In genomic region chr10:125970500-125970899, GRCm38 (mm10) we compare ENCODE assay signal across 10 mouse cellular contexts. TPM values are rescaled to one million over a fixed set of nuclear protein-coding genes. Genes with fewer than 3 reads are reported as not detected.
DNase-seq lines count a peak whose midpoint lies in the region; ATAC-seq lines count a peak whose summit lies in the region.
"Had no signal": no experiment of that assay in that cellular context is flagged by ENCODE, and none has a peak within 500 bp of the region (broad histone marks: within the 10 kb centered on the region; RNA-seq: fewer than 3 reads in every experiment).

No protein-coding gene starts in this region.

- peak overlapping the region; percentile 100 for H3K9ac ChIP-seq in limb, embryonic 12.5 days (replicated peaks)
- H3K9ac ChIP-seq: liver, embryonic 15.5 days had no signal

- peak overlapping the region; percentile 68 for H3K4me2 ChIP-seq in limb, embryonic 12.5 days
- H3K4me2 ChIP-seq: liver, embryonic 15.5 days had no signal

- H3K4me1 ChIP-seq in limb, embryonic 12.5 days (replicated peaks), result peaks cover 51% of the 10 kb centered on the region
- H3K4me1 ChIP-seq: liver, embryonic 15.5 days had no signal

- peak overlapping the region; percentile 100 for H3K27ac ChIP-seq in limb, embryonic 12.5 days
- H3K27ac ChIP-seq: liver, embryonic 15.5 days had no signal

- peaks cover 23% of the 10 kb centered on the region for H3K36me3 ChIP-seq in limb, embryonic 12.5 days
- H3K36me3 ChIP-seq: liver, embryonic 15.5 days had no signal

- H3K27me3 ChIP-seq in limb, embryonic 12.5 days, result no peaks in the 10 kb centered on the region

- H3K9me3 ChIP-seq in limb, embryonic 12.5 days, result no peaks in the 10 kb centered on the region
- H3K9me3 ChIP-seq: liver, embryonic 15.5 days had no signal

- ATAC-seq in limb, embryonic 12.5 days (ENCODE audit: insufficient number of reproducible peaks, insufficient read depth, low FRiP score, low TSS enrichment, low read depth), result peak; percentile 72

- 12% methylated on average over 4 of the region's 4 CpGs for WGBS in limb, embryonic 12.5 days

- DNase-seq in kidney, adult 9 months, result peak; percentile 38
- no peak for DNase-seq in kidney, adult 11 months
- DNase-seq in embryo, embryonic 10.5 days (ENCODE audit: low spot score), result peak; percentile 79
- peak; percentile 28 for DNase-seq in gastrocnemius, postnatal 25 days
- no peak for DNase-seq in adrenal gland, postnatal 14 days
- DNase-seq in adrenal gland, postnatal 36 days, result no peak
- no peak for DNase-seq in layer of hippocampus, adult 11-12 months (ENCODE audit: low spot score)
- DNase-seq: heart, postnatal 36 days had no signal

- peak overlapping the region; percentile 99 for H3K4me3 ChIP-seq in limb, embryonic 12.5 days (replicated peaks)
- H3K4me3 ChIP-seq: liver, embryonic 15.5 days had no signal

RNA-seq across cellular contexts. Expression of gene Lrig3, which starts 4.5 kb away (rescaled TPM):
- total RNA-seq in gastrocnemius, postnatal 25 days (2021), result 1 to 10 TPM; 3.5 to 5.5 TPM
- 84.4 and 85.6 TPM in 2 replicates for polyA plus RNA-seq in limb, embryonic 12.5 days (2016; fragmentation: Nextera tagmentation; extraction: Ambion mirVana)
- 5.4 and 7.4 TPM in 2 replicates for total RNA-seq in adrenal gland, postnatal 14 days (2021)
- 1 to 10 TPM; 4.7 to 5.9 TPM for total RNA-seq in adrenal gland, postnatal 36 days (2021)

Comparison
In these comparisons a context has a peak if more than half of its experiments do, and no peak if none do; other contexts are left out.
1. DNase-seq: peak in kidney, adult 9 months (single experiment), embryo, embryonic 10.5 days (single experiment) and gastrocnemius, postnatal 25 days (single experiment); none in kidney, adult 11 months (single experiment), adrenal gland, postnatal 14 days (single experiment), adrenal gland, postnatal 36 days (0 of 2) and layer of hippocampus, adult 11-12 months (single experiment).